Mouse (Mus musculus) brain, adult 2 months (tissue): Measurements from ENCODE around the gene Cdc34b.
A peak's percentile ranks its signal among the peaks of the same experiment; 100 is the strongest.
"Not testable (repeated sequence)": the region's sequence is repeated elsewhere in the genome, so short reads cannot be mapped to it uniquely, and the experiment has no call there.

Source experiments
- DNase-seq: peaks from one replicate; pipeline ENCODE4 v3.0.0; 2011; ENCODE audit warnings: low read depth, low spot score

The Cdc34b gene

GRCm38 (mm10) chr11:94741732-94742272 lies at the start of gene Cdc34b:
Gene Cdc34b, plus strand, starts transcription at chr11:94741782.
- no peak for DNase-seq

GRCm38 (mm10) chr11:94692502-94692901 lies 49.1 kb upstream of the Cdc34b start:
- not testable (repeated sequence) for DNase-seq

GRCm38 (mm10) chr11:94695508-94695907 lies 46.1 kb upstream of the Cdc34b start:
- no peak for DNase-seq

- no peak for DNase-seq
Observed at GRCm38 (mm10) chr11:94697140-94697539, 44.4 kb upstream of the Cdc34b start.

- DNase-seq: no peak
Observed at GRCm38 (mm10) chr11:94697703-94698464, 43.7 kb upstream of the Cdc34b start.

- DNase-seq: no peak
Observed at GRCm38 (mm10) chr11:94699399-94699798, 42.2 kb upstream of the Cdc34b start.

- DNase-seq: no peak
Observed at GRCm38 (mm10) chr11:94701401-94702215, 40.0 kb upstream of the Cdc34b start.

- peak; percentile 56 for DNase-seq
Observed at GRCm38 (mm10) chr11:94702216-94702610, 39.4 kb upstream of the Cdc34b start.

- no peak for DNase-seq
Observed at GRCm38 (mm10) chr11:94704020-94704419, 37.6 kb upstream of the Cdc34b start.

- DNase-seq: no peak
Observed at GRCm38 (mm10) chr11:94704472-94704871, 37.1 kb upstream of the Cdc34b start, which contains the start of gene Gm11541. Gene Gm11541, minus strand, starts transcription at chr11:94704499.

GRCm38 (mm10) chr11:94713246-94713860 lies 28.2 kb upstream of the Cdc34b start:
- DNase-seq: peak; percentile 36

GRCm38 (mm10) chr11:94715622-94716021 lies 26.0 kb upstream of the Cdc34b start:
- DNase-seq: peak; percentile 58

- DNase-seq: peak; percentile 63
Observed at GRCm38 (mm10) chr11:94716754-94717153, 24.8 kb upstream of the Cdc34b start.

- no peak for DNase-seq
Observed at GRCm38 (mm10) chr11:94717239-94717638, 24.3 kb upstream of the Cdc34b start.

- DNase-seq: no peak
Observed at GRCm38 (mm10) chr11:94718113-94718909, 23.3 kb upstream of the Cdc34b start.

GRCm38 (mm10) chr11:94719216-94719615 lies 22.4 kb upstream of the Cdc34b start:
- no peak for DNase-seq

- DNase-seq: peak; percentile 84
Observed at GRCm38 (mm10) chr11:94727306-94727705, 14.3 kb upstream of the Cdc34b start.

- no peak for DNase-seq
Observed at GRCm38 (mm10) chr11:94728545-94728944, 13.0 kb upstream of the Cdc34b start.

GRCm38 (mm10) chr11:94729565-94729964 lies 12.0 kb upstream of the Cdc34b start:
- DNase-seq: no peak

GRCm38 (mm10) chr11:94730261-94730660 lies 11.3 kb upstream of the Cdc34b start:
- DNase-seq: peak; percentile 75

GRCm38 (mm10) chr11:94731229-94731628 lies 10.4 kb upstream of the Cdc34b start:
- peak; percentile 60 for DNase-seq
